Mouse (Mus musculus): ENCODE data around the gene Rnf213. TPM values are rescaled to one million over a fixed set of nuclear protein-coding genes. Genes with fewer than 3 reads are reported as not detected.

Rnf213 gene
- polyA plus RNA-seq, 1 experiment from 2014 or later: 5.8 TPM

DNA sequence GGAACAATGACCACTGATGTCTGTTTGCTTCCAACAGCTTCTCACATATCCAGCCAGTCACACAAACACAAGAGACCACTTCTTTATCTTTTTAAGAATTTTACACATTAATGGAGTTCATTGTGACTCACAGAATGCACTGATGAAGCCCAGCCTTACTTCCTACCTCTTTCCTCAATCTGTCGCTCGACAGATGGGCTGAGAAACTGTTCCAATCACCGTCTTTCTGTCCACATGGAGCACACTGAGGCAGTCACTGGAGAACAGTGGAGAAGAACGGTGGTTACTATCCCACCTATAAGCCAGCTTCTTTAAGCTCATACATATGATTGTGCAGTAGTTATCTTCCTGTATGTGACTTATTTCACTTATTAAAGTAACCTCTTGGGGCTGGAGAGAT is 85.0 kb downstream of the Rnf213 start:
- Histone ChIP-seq H3K4me1 (no peaks in the 10 kb centered on the region), H3K36me3 (peaks cover 50% of the 10 kb centered on the region), H3K4me3 (replicated peaks) (no peak overlapping the region), H3K4me2 (no peak overlapping the region), H3K27me3 (no peaks in the 10 kb centered on the region), H3K27ac (no peak overlapping the region), H3K9ac (no peak overlapping the region), H3K9me3 (replicated peaks) (no peaks in the 10 kb centered on the region)
- 94% methylated on average over 4 of the region's 4 CpGs for WGBS
- ATAC-seq (replicated peaks; ENCODE audit: low FRiP score): no peak

GRCm38 (mm10) chr11:119490861-119491689 is 98.2 kb downstream of the Rnf213 start, which contains the start of gene Endov:
TSS of gene Endov (plus strand) at chr11:119491347.
- Histone ChIP-seq H3K4me2 (peak within 1 kb of the TSS; percentile 97), H3K9me3 (replicated peaks) (no peaks in the 10 kb centered on the region), H3K4me1 (peaks cover 24% of the 10 kb centered on the region), H3K27ac (peak within 1 kb of the TSS; percentile 95), H3K4me3 (replicated peaks) (peak within 1 kb of the TSS; percentile 90), H3K9ac (peak within 1 kb of the TSS; percentile 87), H3K27me3 (no peaks in the 10 kb centered on the region), H3K36me3 (peaks cover 25% of the 10 kb centered on the region)
- peak; percentile 96 for ATAC-seq (replicated peaks; ENCODE audit: low FRiP score)
- under 1% methylated on average over 66 of the region's 66 CpGs for WGBS

- H3K9ac ChIP-seq: peak overlapping the region; percentile 87
- H3K4me2 ChIP-seq: peak overlapping the region; percentile 97
- H3K27ac ChIP-seq: peak overlapping the region; percentile 95
- peak overlapping the region; percentile 90 for H3K4me3 ChIP-seq (replicated peaks)
- H3K9me3 ChIP-seq (replicated peaks): no peaks in the 10 kb centered on the region
- H3K4me1 ChIP-seq: peaks cover 24% of the 10 kb centered on the region
- H3K27me3 ChIP-seq: no peaks in the 10 kb centered on the region
- peaks cover 26% of the 10 kb centered on the region; the same call in 1 of the 2 replicates for H3K36me3 ChIP-seq
- ATAC-seq (replicated peaks; ENCODE audit: low FRiP score): no peak; the same call in 1 of the 2 replicates
- 5% methylated on average over 27 of the region's 27 CpGs for WGBS
These were observed 98.8 kb downstream of the Rnf213 start for GRCm38 (mm10) chr11:119491690-119492087.

DNA sequence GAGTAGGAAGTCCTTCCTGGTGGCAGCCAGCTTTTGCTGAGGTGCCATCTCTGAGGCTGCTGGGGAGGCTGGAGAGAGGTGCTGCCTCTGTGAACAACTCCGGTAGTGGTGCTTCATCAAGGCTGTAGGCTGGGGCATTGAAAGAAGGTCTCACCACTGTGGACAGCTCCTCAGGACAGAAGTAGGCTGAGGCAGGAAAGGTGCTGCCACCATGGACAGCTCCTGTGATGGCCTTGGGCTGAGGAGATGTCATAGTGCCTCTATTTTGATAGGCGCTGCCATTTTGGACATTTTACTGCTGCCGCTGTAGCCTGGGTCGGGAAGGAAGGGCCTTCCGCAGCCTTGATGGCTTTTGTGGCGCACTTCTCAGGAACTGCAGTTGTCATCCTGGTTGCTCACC is 99.9 kb downstream of the Rnf213 start:
- Histone ChIP-seq H3K4me1 (peaks cover 24% of the 10 kb centered on the region), H3K9me3 (replicated peaks) (no peaks in the 10 kb centered on the region), H3K9ac (no peak overlapping the region), H3K27me3 (no peaks in the 10 kb centered on the region), H3K4me3 (replicated peaks) (peak overlapping the region; percentile 90; the same call in 1 of the 2 replicates), H3K36me3 (peaks cover 19% of the 10 kb centered on the region; the same call in 1 of the 2 replicates), H3K27ac (no peak overlapping the region), H3K4me2 (peak overlapping the region; percentile 97)
- no peak for ATAC-seq (replicated peaks; ENCODE audit: low FRiP score)
- WGBS: 95% methylated on average over 6 of the region's 6 CpGs

DNA sequence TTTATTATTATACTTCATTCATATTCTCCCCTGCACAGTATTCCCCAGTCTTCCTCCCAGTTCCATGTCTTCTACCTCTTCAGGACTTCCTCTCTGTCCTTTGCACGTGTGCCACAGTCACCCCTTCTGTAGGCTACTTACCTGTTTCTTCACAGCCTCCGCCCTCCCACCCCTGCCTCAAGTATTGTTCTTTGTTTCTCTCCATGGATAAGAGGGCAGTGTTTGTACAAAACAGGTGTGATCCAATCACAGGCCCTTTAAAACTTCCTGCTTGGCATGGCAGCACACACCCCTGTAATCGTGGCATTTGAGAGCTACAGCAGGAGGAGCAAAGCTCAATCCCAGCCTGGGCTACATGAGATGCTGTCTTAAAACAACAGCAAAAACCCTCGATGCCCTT is 100.6 kb downstream of the Rnf213 start:
- 75% methylated on average over 4 of the region's 4 CpGs for WGBS
- no peak for ATAC-seq (replicated peaks; ENCODE audit: low FRiP score)
- H3K4me3 ChIP-seq (replicated peaks): no peak overlapping the region

DNA sequence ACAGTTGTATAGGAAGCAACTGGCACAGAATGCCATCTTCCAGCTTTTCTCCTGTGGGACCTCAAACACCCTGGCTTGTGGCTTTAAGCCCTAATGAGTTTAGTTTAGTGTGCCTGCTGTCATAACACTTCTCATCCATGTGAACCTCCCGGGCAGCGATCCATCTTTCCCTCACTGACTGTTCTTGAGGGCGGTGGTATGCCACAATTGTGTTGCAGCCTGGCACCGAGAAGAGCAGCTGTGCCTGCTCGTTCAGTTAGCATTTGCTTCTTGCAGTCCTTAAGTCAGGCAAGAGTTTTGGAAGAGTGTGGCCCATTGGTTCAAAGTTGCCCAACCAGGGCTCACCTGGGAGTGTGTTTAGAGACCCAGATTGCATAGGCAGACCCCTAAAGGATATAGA is 103.2 kb downstream of the Rnf213 start:
- no peak overlapping the region for H3K27ac ChIP-seq
- peaks cover 15% of the 10 kb centered on the region for H3K4me1 ChIP-seq
- H3K9me3 ChIP-seq (replicated peaks): no peaks in the 10 kb centered on the region
- no peak overlapping the region for H3K9ac ChIP-seq
- no peak for ATAC-seq (replicated peaks; ENCODE audit: low FRiP score)
- H3K4me2 ChIP-seq: no peak overlapping the region
- no peaks in the 10 kb centered on the region for H3K27me3 ChIP-seq
- H3K36me3 ChIP-seq: peaks cover 44% of the 10 kb centered on the region
- no peak overlapping the region for H3K4me3 ChIP-seq (replicated peaks)
- 94% methylated on average over 5 of the region's 5 CpGs for WGBS

More for the DNA sequence above, 100.6 kb downstream of the Rnf213 start:
- H3K36me3 ChIP-seq: peaks cover 18% of the 10 kb centered on the region
- H3K9ac ChIP-seq: no peak overlapping the region
- no peaks in the 10 kb centered on the region for H3K27me3 ChIP-seq
- no peaks in the 10 kb centered on the region for H3K9me3 ChIP-seq (replicated peaks)
- H3K4me1 ChIP-seq: peaks cover 24% of the 10 kb centered on the region
- H3K27ac ChIP-seq: no peak overlapping the region
- no peak overlapping the region for H3K4me2 ChIP-seq

DNA sequence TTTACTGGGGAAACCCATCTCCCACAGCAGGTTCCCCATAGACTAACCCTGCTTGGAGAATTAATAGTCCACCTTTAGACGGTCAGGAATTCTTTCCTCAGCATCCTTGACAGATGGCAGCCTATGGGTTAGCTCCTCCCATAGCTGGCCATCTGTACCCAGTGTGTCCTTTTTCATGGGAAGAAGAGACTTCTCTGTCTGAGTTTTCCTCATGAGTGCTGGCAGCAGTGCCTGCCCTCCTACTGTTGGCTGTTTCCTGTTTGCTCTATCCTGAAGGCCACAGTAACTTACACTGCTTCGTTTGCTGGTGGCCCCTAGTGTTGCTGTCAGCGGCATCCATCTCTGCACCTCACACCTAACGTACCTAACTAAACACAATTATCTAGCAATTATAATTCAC is 104.6 kb downstream of the Rnf213 start:
- H3K4me3 ChIP-seq (replicated peaks): no peak overlapping the region
- no peak overlapping the region for H3K9ac ChIP-seq
- H3K27me3 ChIP-seq: no peaks in the 10 kb centered on the region
- H3K4me2 ChIP-seq: no peak overlapping the region
- WGBS: 76% methylated on average over 4 of the region's 4 CpGs
- H3K36me3 ChIP-seq: peaks cover 57% of the 10 kb centered on the region
- H3K9me3 ChIP-seq (replicated peaks): no peaks in the 10 kb centered on the region
- no peak overlapping the region for H3K27ac ChIP-seq
- H3K4me1 ChIP-seq: peaks cover 8% of the 10 kb centered on the region
- ATAC-seq (replicated peaks; ENCODE audit: low FRiP score): no peak

GRCm38 (mm10) chr11:119499297-119499696 is 106.4 kb downstream of the Rnf213 start:
- no peaks in the 10 kb centered on the region for H3K27me3 ChIP-seq

DNA sequence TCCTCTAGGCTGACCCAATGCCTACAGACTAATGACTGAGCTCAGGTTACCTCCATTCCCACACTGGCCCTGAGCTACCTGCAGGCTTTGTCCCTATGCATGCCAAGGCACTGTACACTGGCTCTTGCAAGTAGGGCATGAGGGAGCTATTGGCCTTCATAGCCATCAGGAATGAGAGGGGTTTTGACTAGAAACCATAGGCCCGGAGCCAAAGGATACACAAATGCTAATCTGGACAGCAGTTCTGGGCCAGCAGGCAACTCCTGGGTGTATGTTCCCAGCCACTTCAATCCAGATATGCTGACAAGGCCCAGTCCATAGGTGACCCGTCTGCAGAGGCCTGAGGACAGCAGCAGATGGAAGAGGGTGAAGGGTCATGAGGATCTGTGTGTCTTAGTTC is 107.1 kb downstream of the Rnf213 start:
- no peak for ATAC-seq (replicated peaks; ENCODE audit: low FRiP score)
- no peaks in the 10 kb centered on the region for H3K27me3 ChIP-seq
- WGBS: 88% methylated on average over 2 of the region's 2 CpGs
- H3K4me3 ChIP-seq (replicated peaks): no peak overlapping the region
- H3K36me3 ChIP-seq: peaks cover 78% of the 10 kb centered on the region
- no peak overlapping the region for H3K27ac ChIP-seq
- no peaks in the 10 kb centered on the region for H3K4me1 ChIP-seq
- H3K9me3 ChIP-seq (replicated peaks): no peaks in the 10 kb centered on the region
- no peak overlapping the region for H3K9ac ChIP-seq
- no peak overlapping the region for H3K4me2 ChIP-seq

More at GRCm38 (mm10) chr11:119499297-119499696, 106.4 kb downstream of the Rnf213 start:
- no peaks in the 10 kb centered on the region for H3K4me1 ChIP-seq
- ATAC-seq (replicated peaks; ENCODE audit: low FRiP score): no peak
- H3K27ac ChIP-seq: no peak overlapping the region
- H3K36me3 ChIP-seq: peaks cover 71% of the 10 kb centered on the region
- no peaks in the 10 kb centered on the region for H3K9me3 ChIP-seq (replicated peaks)
- H3K4me2 ChIP-seq: no peak overlapping the region
- no peak overlapping the region for H3K9ac ChIP-seq
- WGBS: 96% methylated on average over 4 of the region's 4 CpGs
- H3K4me3 ChIP-seq (replicated peaks): no peak overlapping the region

DNA sequence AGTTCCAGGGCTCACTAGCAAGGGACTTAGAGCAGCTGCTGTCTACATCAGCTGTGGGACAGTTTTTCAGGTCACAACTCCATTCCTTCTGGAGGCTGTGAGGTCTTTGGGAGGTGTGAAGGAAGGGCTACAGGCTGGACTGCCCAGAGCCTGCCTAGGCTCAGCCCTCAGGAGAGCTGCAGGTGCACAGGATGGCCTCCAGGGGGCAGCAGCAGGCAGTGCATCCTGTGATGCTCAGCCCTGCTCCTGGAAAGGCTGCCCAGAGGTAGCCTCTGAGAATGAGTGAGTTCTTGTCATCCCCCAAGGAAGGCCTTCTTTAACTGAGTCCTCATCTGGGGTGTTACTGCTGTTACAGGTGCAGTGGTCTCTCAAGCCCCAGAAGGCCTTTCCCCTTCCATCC is 110.8 kb downstream of the Rnf213 start:
- no peak overlapping the region for H3K9ac ChIP-seq
- peaks cover 97% of the 10 kb centered on the region for H3K36me3 ChIP-seq

GRCm38 (mm10) chr11:119506386-119506785 is 113.5 kb downstream of the Rnf213 start:
- H3K4me1 ChIP-seq: no peaks in the 10 kb centered on the region
- H3K36me3 ChIP-seq: peaks cover 70% of the 10 kb centered on the region
- H3K9me3 ChIP-seq (replicated peaks): no peaks in the 10 kb centered on the region
- no peaks in the 10 kb centered on the region for H3K27me3 ChIP-seq
- H3K4me3 ChIP-seq (replicated peaks): no peak overlapping the region
- 88% methylated on average over 4 of the region's 4 CpGs for WGBS
- ATAC-seq (replicated peaks; ENCODE audit: low FRiP score): no peak
- H3K27ac ChIP-seq: no peak overlapping the region
- no peak overlapping the region for H3K9ac ChIP-seq
- H3K4me2 ChIP-seq: no peak overlapping the region

More for the DNA sequence above, 110.8 kb downstream of the Rnf213 start:
- Histone ChIP-seq H3K4me3 (replicated peaks) (no peak overlapping the region), H3K27me3 (no peaks in the 10 kb centered on the region), H3K4me2 (no peak overlapping the region), H3K4me1 (no peaks in the 10 kb centered on the region), H3K27ac (no peak overlapping the region), H3K9me3 (replicated peaks) (no peaks in the 10 kb centered on the region)
- ATAC-seq (replicated peaks; ENCODE audit: low FRiP score): peak; percentile 68; the same call in 1 of the 2 replicates

GRCm38 (mm10) chr11:119507772-119508171 is 114.9 kb downstream of the Rnf213 start:
- H3K4me1 ChIP-seq: 0 out of 2 replicates have a peak, but pooled peaks cover 2% of the 10 kb centered on the region
- no peak overlapping the region for H3K27ac ChIP-seq
- ATAC-seq (replicated peaks; ENCODE audit: low FRiP score): no peak
- peaks cover 56% of the 10 kb centered on the region for H3K36me3 ChIP-seq
- WGBS: 82% methylated on average over 8 of the region's 8 CpGs
- H3K9ac ChIP-seq: no peak overlapping the region
- H3K27me3 ChIP-seq: no peaks in the 10 kb centered on the region
- H3K9me3 ChIP-seq (replicated peaks): no peaks in the 10 kb centered on the region
- H3K4me3 ChIP-seq (replicated peaks): no peak overlapping the region
- H3K4me2 ChIP-seq: no peak overlapping the region

Measured in kidney, embryonic 15.5 days (tissue).